Mouse (Mus musculus): ENCODE measurements around the gene Ski. TPM values are rescaled to one million over a fixed set of nuclear protein-coding genes. Genes with fewer than 3 reads are reported as not detected.

The Ski gene
- polyA plus RNA-seq, 1 experiment from 2014 or later, result 11.9 TPM

- Histone ChIP-seq H3K9me3 (no peaks in the 10 kb centered on the region), H3K27ac (replicated peaks) (no peak overlapping the region), H3K36me3 (no peaks in the 10 kb centered on the region), H3K4me1 (replicated peaks) (peaks cover 36% of the 10 kb centered on the region), H3K9ac (no peak overlapping the region), H3K4me3 (no peak overlapping the region), H3K27me3 (no peaks in the 10 kb centered on the region), H3K4me2 (no peak overlapping the region)
- ATAC-seq (ENCODE audit: low FRiP score, low read depth), result no peak
- whole genome bisulfite sequencing, result 70% methylated on average over 2 of the region's 2 CpGs
Observed at GRCm38 (mm10) chr4:155140150-155140549, 82.2 kb downstream of the Ski start.

GRCm38 (mm10) chr4:155139281-155140045 is 82.9 kb downstream of the Ski start:
- no peak for ATAC-seq (ENCODE audit: low FRiP score, low read depth)
- 81% methylated on average over 12 of the region's 12 CpGs for WGBS
- peaks cover 34% of the 10 kb centered on the region for H3K4me1 ChIP-seq (replicated peaks)

GRCm38 (mm10) chr4:155138451-155138850 is 83.9 kb downstream of the Ski start:
- Histone ChIP-seq H3K27ac (replicated peaks) (no peak overlapping the region), H3K27me3 (no peaks in the 10 kb centered on the region), H3K9ac (no peak overlapping the region), H3K36me3 (no peaks in the 10 kb centered on the region), H3K4me3 (no peak overlapping the region), H3K4me1 (replicated peaks) (peaks cover 34% of the 10 kb centered on the region), H3K4me2 (no peak overlapping the region), H3K9me3 (no peaks in the 10 kb centered on the region)
- ATAC-seq (ENCODE audit: low FRiP score, low read depth), result no peak
- 83% methylated on average over 8 of the region's 8 CpGs for WGBS

More at GRCm38 (mm10) chr4:155139281-155140045, 82.9 kb downstream of the Ski start:
- Histone ChIP-seq H3K4me3 (no peak overlapping the region), H3K4me2 (no peak overlapping the region), H3K9ac (no peak overlapping the region), H3K9me3 (no peaks in the 10 kb centered on the region), H3K27ac (replicated peaks) (no peak overlapping the region), H3K36me3 (no peaks in the 10 kb centered on the region), H3K27me3 (no peaks in the 10 kb centered on the region)

- Histone ChIP-seq H3K4me2 (no peak overlapping the region), H3K27ac (replicated peaks) (no peak overlapping the region), H3K27me3 (no peaks in the 10 kb centered on the region), H3K9me3 (no peaks in the 10 kb centered on the region), H3K36me3 (no peaks in the 10 kb centered on the region), H3K4me3 (no peak overlapping the region), H3K9ac (no peak overlapping the region), H3K4me1 (replicated peaks) (peaks cover 35% of the 10 kb centered on the region)
- WGBS, result 86% methylated on average over 7 of the region's 7 CpGs
- no peak for ATAC-seq (ENCODE audit: low FRiP score, low read depth)
Observed at GRCm38 (mm10) chr4:155137891-155138290, 84.5 kb downstream of the Ski start.

- Histone ChIP-seq H3K27me3 (no peaks in the 10 kb centered on the region), H3K36me3 (no peaks in the 10 kb centered on the region), H3K4me3 (no peak overlapping the region), H3K4me2 (no peak overlapping the region), H3K9ac (no peak overlapping the region), H3K27ac (replicated peaks) (no peak overlapping the region), H3K9me3 (no peaks in the 10 kb centered on the region), H3K4me1 (replicated peaks) (peaks cover 33% of the 10 kb centered on the region)
- 66% methylated on average over 5 of the region's 5 CpGs for WGBS
- no peak for ATAC-seq (ENCODE audit: low FRiP score, low read depth)
Observed at GRCm38 (mm10) chr4:155135909-155136585, 86.3 kb downstream of the Ski start.

GRCm38 (mm10) chr4:155134686-155135172 is 87.7 kb downstream of the Ski start:
- H3K4me3 ChIP-seq, result no peak overlapping the region
- H3K27ac ChIP-seq (replicated peaks), result no peak overlapping the region
- no peaks in the 10 kb centered on the region for H3K27me3 ChIP-seq
- peaks cover 33% of the 10 kb centered on the region for H3K4me1 ChIP-seq (replicated peaks)
- 82% methylated on average over 7 of the region's 7 CpGs for WGBS
- no peak overlapping the region for H3K9ac ChIP-seq
- no peak for ATAC-seq (ENCODE audit: low FRiP score, low read depth)
- no peak overlapping the region for H3K4me2 ChIP-seq
- H3K36me3 ChIP-seq, result no peaks in the 10 kb centered on the region
- H3K9me3 ChIP-seq, result no peaks in the 10 kb centered on the region

GRCm38 (mm10) chr4:155133658-155134417 is 88.6 kb downstream of the Ski start:
- Histone ChIP-seq H3K9ac (no peak overlapping the region), H3K4me3 (no peak overlapping the region), H3K4me1 (replicated peaks) (peaks cover 40% of the 10 kb centered on the region), H3K9me3 (no peaks in the 10 kb centered on the region), H3K27me3 (no peaks in the 10 kb centered on the region), H3K4me2 (no peak overlapping the region), H3K27ac (replicated peaks) (peak overlapping the region; percentile 22; the same call in 1 of the 2 replicates), H3K36me3 (no peaks in the 10 kb centered on the region)
- 43% methylated on average over 20 of the region's 20 CpGs for WGBS
- no peak for ATAC-seq (ENCODE audit: low FRiP score, low read depth)

- H3K36me3 ChIP-seq, result no peaks in the 10 kb centered on the region
- H3K4me2 ChIP-seq, result no peak overlapping the region
- H3K4me1 ChIP-seq (replicated peaks), result peaks cover 40% of the 10 kb centered on the region
- no peaks in the 10 kb centered on the region for H3K27me3 ChIP-seq
- H3K9me3 ChIP-seq, result no peaks in the 10 kb centered on the region
- H3K4me3 ChIP-seq, result no peak overlapping the region
- no peak overlapping the region for H3K9ac ChIP-seq
- H3K27ac ChIP-seq (replicated peaks), result no peak overlapping the region
- ATAC-seq (ENCODE audit: low FRiP score, low read depth), result no peak
- 32% methylated on average over 3 of the region's 3 CpGs for WGBS
Observed at GRCm38 (mm10) chr4:155133188-155133587, 89.2 kb downstream of the Ski start.

GRCm38 (mm10) chr4:155130616-155131015 is 91.8 kb downstream of the Ski start:
- peaks cover 50% of the 10 kb centered on the region for H3K4me1 ChIP-seq (replicated peaks)
- H3K4me3 ChIP-seq, result no peak overlapping the region
- no peaks in the 10 kb centered on the region for H3K9me3 ChIP-seq
- H3K27ac ChIP-seq (replicated peaks), result peak overlapping the region; percentile 51; the same call in 1 of the 2 replicates
- no peak overlapping the region for H3K4me2 ChIP-seq
- H3K9ac ChIP-seq, result no peak overlapping the region
- ATAC-seq (ENCODE audit: low FRiP score, low read depth), result no peak
- 77% methylated on average over 7 of the region's 7 CpGs for WGBS
- H3K27me3 ChIP-seq, result no peaks in the 10 kb centered on the region
- no peaks in the 10 kb centered on the region for H3K36me3 ChIP-seq

- no peak overlapping the region for H3K4me2 ChIP-seq
- H3K27ac ChIP-seq (replicated peaks), result peak overlapping the region; percentile 51
- no peaks in the 10 kb centered on the region for H3K9me3 ChIP-seq
- WGBS, result 56% methylated on average over 14 of the region's 14 CpGs
- H3K36me3 ChIP-seq, result no peaks in the 10 kb centered on the region
- no peaks in the 10 kb centered on the region for H3K27me3 ChIP-seq
- H3K4me1 ChIP-seq (replicated peaks), result peaks cover 46% of the 10 kb centered on the region
- ATAC-seq (ENCODE audit: low FRiP score, low read depth), result peak; percentile 48
- H3K4me3 ChIP-seq, result no peak overlapping the region
- no peak overlapping the region for H3K9ac ChIP-seq
Observed at GRCm38 (mm10) chr4:155129996-155130395, 92.4 kb downstream of the Ski start.

- peak overlapping the region; percentile 41; the same call in 1 of the 2 replicates for H3K27ac ChIP-seq (replicated peaks)
- no peak overlapping the region for H3K4me2 ChIP-seq
- H3K9me3 ChIP-seq, result no peaks in the 10 kb centered on the region
- H3K9ac ChIP-seq, result no peak overlapping the region
- H3K4me1 ChIP-seq (replicated peaks), result peaks cover 45% of the 10 kb centered on the region
- no peaks in the 10 kb centered on the region for H3K27me3 ChIP-seq
- ATAC-seq (ENCODE audit: low FRiP score, low read depth), result no peak
- H3K4me3 ChIP-seq, result no peak overlapping the region
- WGBS, result 94% methylated on average over 10 of the region's 10 CpGs
- no peaks in the 10 kb centered on the region for H3K36me3 ChIP-seq
Observed at GRCm38 (mm10) chr4:155129132-155129917, 93.1 kb downstream of the Ski start.

Data from hindbrain, embryonic 15.5 days (tissue).